Mouse (Mus musculus) 3134 (cell line): ENCODE results near the gene Adgrb3.
"Not testable (repeated sequence)": the region's sequence is repeated elsewhere in the genome, so short reads cannot be mapped to it uniquely, and the experiment has no call there.

ENCODE experiments used
- DNase-seq: peaks from one replicate; pipeline ENCODE4 v3.0.0-alpha.2; 2011; ENCODE audit warnings: low spot score; ENCODE audit not compliant: insufficient read length; ENCODE audit errors: extremely low read depth

Adgrb3 gene

GRCm38 (mm10) chr1:25033155-25034095, 796.1 kb downstream of the Adgrb3 start:
- no peak for DNase-seq

GRCm38 (mm10) chr1:25023156-25023555, 806.4 kb downstream of the Adgrb3 start:
- no peak for DNase-seq

GRCm38 (mm10) chr1:25017851-25018250, 811.7 kb downstream of the Adgrb3 start:
- not testable (repeated sequence) for DNase-seq
